Mouse (Mus musculus): Measurements from ENCODE around the gene Fbh1. TPM values are rescaled to one million over a fixed set of nuclear protein-coding genes. Genes with fewer than 3 reads are reported as not detected.

Gene Fbh1
- total RNA-seq (2021) = 102 and 111 TPM in 2 replicates
- long read RNA-seq, transcript Fbh1-201 (21 exons, 3,567 nt) = major isoform, 63 of 125 reads
- long read RNA-seq, partial matches to known transcripts = 14 of 125 reads
- long read RNA-seq, other reads (novel, unspliced or antisense) = 48 of 125 reads

DNA sequence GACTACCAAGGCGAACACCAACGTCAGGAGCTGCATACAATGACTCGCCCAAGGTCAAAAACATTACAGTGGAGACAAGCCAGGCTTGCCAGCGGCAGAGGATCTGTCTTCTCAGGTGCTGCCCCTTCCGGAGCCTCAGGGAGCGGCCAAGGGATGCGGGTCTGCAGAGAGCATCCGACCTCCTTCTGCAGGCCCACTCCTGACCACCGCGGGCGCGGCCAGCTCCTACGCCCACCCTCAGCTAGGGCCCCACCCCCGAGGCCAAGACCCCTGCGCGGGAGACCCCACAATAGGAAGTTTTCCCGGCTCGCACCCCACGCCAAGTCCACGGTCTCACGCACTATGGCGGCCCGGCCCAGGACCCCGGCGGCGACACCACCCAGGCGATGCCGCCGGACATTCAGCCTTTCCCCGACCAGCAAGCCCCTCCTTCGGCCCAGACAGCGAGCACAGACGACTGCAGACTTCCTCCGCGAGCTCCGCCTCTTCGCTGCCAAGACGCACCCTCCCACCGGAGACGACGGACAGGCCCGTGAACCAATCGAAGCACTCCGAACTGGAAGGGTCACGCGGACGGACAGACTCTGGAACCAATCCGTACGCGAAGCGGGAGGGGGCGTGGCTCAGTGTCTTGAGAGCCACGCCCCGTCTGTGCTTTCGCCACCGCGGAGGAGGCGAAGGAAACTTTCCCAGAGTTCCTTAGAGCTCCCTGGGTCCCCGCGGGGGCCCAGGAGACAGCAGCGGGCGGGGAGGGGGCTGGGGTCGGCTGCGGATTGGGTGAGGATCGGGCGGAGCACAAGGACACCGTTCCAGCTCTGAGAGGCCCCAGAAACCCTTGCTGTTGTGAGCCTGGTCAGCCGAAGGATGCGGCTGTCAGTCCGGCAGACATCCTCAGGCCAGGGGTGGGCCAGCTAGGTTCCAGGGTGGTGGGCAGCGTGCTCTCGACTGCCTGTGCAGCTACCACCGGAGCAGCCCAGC is at the start of gene Fbh1, which contains the start of gene Ankrd16:
Gene Fbh1, minus strand, starts transcription at position 492 of the 978 bp plus-strand sequence.
Gene Ankrd16, plus strand, starts transcription at position 786 of the 978 bp plus-strand sequence.
- peak; percentile 100 for DNase-seq

GRCm38 (mm10) chr2:11801299-11801930 is 24.0 kb upstream of the Fbh1 start:
- no peak for DNase-seq

- no peak for DNase-seq
These were observed 20.6 kb upstream of the Fbh1 start for GRCm38 (mm10) chr2:11797930-11798364.

- no peak for DNase-seq
These were observed 17.3 kb upstream of the Fbh1 start for GRCm38 (mm10) chr2:11794668-11795067.

GRCm38 (mm10) chr2:11784159-11784558 is 6.8 kb upstream of the Fbh1 start:
- DNase-seq = no peak

DNA sequence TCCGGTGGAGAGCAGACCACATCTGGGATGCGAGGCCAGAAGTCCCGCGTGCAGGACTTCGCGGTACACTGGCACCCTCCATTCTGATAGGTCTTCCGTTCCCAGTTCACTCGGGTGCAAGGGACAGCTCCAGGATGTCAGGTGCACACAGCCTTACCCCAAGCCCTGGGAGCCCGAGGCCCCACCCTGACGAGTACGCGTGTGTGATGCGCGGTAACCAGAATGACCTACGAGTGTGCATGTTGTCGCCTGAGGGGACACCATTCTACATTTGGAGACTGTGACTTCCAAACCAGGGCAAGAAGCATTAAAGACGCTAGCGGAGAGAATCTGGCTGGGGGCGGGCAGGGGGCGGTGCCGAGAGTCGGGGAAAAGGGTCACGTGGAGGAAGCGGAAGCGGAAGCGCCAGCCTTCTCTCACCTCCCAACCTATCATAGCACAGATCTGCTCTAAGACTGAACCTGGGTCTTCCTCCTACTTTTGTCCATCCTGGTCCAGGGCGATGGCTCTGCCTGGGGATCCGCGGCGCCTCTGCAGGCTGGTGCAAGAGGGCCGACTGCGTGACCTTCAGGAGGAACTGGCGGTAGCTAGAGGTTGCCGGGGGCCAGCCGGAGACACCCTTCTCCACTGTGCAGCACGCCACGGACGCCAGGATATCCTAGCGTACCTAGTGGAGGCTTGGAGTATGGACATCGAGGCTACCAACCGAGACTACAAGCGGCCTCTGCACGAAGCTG is 873 bp upstream of the Fbh1 start:
- peak; percentile 86 for DNase-seq

GRCm38 (mm10) chr2:11776415-11776814 is 967 bp downstream of the Fbh1 start:
- no peak for DNase-seq

- DNase-seq = no peak
These were observed 2.3 kb downstream of the Fbh1 start for GRCm38 (mm10) chr2:11775121-11775520.

GRCm38 (mm10) chr2:11774426-11774825 is 3.0 kb downstream of the Fbh1 start:
- DNase-seq = no peak

- no peak for DNase-seq
These were observed 5.0 kb downstream of the Fbh1 start for GRCm38 (mm10) chr2:11772401-11772800.

DNA sequence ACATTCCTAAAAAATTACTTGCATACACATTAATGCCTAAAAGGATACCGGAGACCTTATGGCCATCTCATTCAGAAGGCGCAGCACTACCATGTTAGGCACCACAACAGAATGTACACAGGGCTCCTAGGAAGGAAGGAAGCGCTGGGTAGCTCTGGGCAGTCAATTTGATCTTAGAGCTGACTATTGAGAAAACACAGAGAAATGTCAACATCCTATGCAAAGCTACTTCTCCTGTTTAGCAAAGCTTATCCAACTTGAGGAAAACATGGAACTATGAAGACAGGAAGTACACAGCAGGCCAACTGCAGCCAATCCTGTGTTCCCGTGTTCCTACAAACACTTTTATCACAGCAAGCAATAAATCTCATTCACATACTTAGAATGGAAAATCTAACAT is 5.7 kb downstream of the Fbh1 start:
- no peak for DNase-seq

- peak; percentile 22 for DNase-seq
These were observed 10.2 kb downstream of the Fbh1 start for GRCm38 (mm10) chr2:11767161-11767545.

- no peak for DNase-seq
These were observed 10.8 kb downstream of the Fbh1 start for GRCm38 (mm10) chr2:11766485-11767160.

DNA sequence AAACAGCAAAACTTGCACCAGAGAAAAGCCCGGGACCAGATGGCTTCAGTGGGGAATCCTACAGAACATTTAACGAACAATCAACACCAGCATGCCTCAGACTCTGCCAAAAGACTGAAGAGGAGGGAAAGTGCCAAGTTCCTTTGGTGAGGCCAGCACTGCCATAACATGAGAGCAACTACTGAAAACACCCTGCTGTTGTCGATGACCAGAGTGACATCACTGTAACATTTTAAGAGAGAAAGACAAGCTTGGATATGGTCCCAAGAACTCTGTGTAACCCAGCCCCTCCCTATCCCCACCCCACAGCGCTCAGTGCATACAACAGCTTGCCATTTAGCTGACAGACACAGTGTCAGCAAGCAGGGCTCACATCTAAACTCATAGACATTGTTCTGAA is 11.7 kb downstream of the Fbh1 start:
- no peak for DNase-seq

- no peak for DNase-seq
These were observed 14.8 kb downstream of the Fbh1 start for GRCm38 (mm10) chr2:11762541-11762940.

GRCm38 (mm10) chr2:11739516-11740051 is 37.8 kb downstream of the Fbh1 start:
- no peak for DNase-seq

- no peak for DNase-seq
These were observed 38.6 kb downstream of the Fbh1 start for GRCm38 (mm10) chr2:11738794-11739193.

DNA sequence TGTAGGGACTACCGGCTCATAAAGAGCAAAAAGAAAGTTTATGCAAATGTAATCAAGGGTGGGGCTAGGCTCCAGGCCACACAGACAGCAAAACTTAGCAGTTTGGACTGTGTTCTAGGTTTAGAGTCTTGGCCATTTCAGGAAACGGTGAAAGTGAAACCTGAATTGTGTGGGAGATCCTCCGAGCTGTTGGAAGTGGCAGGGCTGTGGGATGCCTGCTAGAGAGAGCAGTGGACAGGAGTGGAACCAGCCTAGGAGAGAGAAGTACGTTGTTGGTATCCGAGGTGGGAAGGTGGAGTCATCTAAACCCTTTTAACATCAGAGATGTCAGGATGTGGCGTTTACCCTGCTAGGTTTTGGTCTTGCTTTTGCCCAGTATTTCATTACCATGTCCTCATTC is 41.5 kb downstream of the Fbh1 start:
- DNase-seq = no peak

DNA sequence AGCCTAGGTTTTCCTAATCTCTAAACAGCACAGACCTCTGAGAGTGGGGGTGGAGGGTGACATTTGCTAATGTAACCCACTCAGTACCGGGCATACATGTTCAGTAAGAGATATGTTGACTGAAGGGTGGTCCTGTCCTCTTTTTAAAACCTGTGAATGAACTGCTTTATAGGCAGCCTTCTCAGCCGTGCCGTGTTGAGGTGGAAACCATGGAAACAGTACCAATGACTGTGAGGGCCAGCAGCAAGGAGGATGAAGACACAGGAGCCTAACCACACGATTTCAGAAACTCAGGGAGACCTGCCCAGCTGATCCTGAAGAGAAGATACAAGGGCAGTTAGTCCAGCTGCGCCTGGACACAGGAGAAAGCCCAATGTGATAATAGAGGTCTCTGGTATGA is 44.4 kb downstream of the Fbh1 start:
- DNase-seq = no peak

- DNase-seq = no peak
These were observed 48.3 kb downstream of the Fbh1 start for GRCm38 (mm10) chr2:11729091-11729490.

DNA sequence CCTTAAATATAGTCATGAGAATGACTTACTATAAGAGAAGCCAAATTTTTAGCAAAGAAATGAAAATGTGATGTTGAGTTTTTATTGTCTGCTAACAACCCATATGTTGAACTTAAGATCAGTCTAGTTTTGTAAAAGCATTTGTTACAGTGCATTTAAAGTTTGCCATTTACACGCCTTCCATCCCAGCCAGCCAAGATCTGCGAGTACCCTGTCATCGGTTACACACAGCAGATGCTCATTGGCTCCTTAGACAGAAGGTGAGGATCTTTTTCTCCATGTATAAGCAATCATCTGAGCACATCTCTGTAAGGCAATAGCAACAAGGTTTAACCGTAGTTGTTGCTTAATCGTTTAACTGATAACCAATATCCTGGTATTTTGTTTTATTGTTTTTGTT is 49.8 kb downstream of the Fbh1 start:
- no peak for DNase-seq
